Mouse (Mus musculus): ENCODE measurements around the gene Tiam2. TPM values are rescaled to one million over a fixed set of nuclear protein-coding genes. Genes with fewer than 3 reads are reported as not detected.
A peak's percentile ranks its signal among the peaks of the same experiment; 100 is the strongest.

Gene Tiam2
- polyA plus RNA-seq, 1 experiment from 2014 or later = 4.7 TPM

DNA sequence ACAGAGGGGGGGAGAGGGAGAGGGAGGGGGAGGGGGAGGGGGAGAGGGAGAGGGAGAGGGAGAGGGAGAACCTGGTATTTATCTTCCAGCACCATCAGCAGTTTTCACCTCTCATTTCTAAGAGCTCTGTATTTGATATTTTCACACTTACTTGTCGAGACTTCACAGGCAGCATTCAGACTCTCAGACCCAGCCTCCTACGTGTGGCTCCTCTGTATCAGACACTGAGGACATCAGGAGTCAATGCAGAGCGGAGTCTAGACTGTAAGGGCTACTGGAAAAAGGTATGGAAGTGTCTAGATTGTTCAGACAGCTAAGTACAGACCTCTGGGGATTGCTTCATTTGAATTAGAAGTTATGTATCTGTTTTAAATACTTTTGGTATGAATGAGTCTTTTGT, 203.2 kb downstream of the Tiam2 start:
- Histone ChIP-seq H3K9me3 (replicated peaks; ENCODE audit: control insufficient read depth, low read length) (no peaks in the 10 kb centered on the region), H3K27ac (ENCODE audit: low read length) (no peak overlapping the region), H3K9ac (ENCODE audit: low read length) (no peak overlapping the region), H3K36me3 (ENCODE audit: control insufficient read depth, insufficient read depth, low read length) (no peaks in the 10 kb centered on the region), H3K4me1 (ENCODE audit: control insufficient read depth, insufficient read depth, low read length) (no peaks in the 10 kb centered on the region), H3K4me2 (ENCODE audit: low read depth, low read length) (no peak overlapping the region), H3K4me3 (replicated peaks; ENCODE audit: low read length) (no peak overlapping the region), H3K27me3 (ENCODE audit: control insufficient read depth, insufficient read depth, low read length) (no peaks in the 10 kb centered on the region)
- WGBS = 48% methylated on average over 3 of the region's 3 CpGs
- no peak for ATAC-seq (ENCODE audit: insufficient read depth, low FRiP score)

DNA sequence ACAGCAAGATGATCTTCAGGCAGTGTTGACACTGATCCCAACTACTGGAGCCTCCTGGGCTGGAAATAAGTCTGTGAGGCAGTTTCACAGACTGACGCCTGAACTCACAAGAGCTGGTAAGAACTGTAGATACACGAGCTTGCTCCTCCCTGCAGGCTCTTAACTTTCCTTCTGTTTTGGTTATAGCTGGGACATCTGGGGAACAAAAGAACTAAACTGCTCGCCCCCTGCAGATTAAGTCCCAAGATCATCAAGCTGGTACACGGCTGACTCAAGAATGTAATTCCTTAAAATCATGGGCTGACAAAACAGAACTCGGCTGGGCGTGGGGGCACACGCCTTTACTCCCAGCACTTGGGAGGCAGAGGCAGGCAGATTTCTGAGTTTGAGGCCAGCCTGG, 204.2 kb downstream of the Tiam2 start:
- Histone ChIP-seq H3K36me3 (ENCODE audit: control insufficient read depth, insufficient read depth, low read length) (no peaks in the 10 kb centered on the region), H3K27me3 (ENCODE audit: control insufficient read depth, insufficient read depth, low read length) (no peaks in the 10 kb centered on the region), H3K4me1 (ENCODE audit: control insufficient read depth, insufficient read depth, low read length) (no peaks in the 10 kb centered on the region), H3K4me2 (ENCODE audit: low read depth, low read length) (no peak overlapping the region), H3K9ac (ENCODE audit: low read length) (no peak overlapping the region), H3K9me3 (replicated peaks; ENCODE audit: control insufficient read depth, low read length) (no peaks in the 10 kb centered on the region), H3K4me3 (replicated peaks; ENCODE audit: low read length) (no peak overlapping the region), H3K27ac (ENCODE audit: low read length) (no peak overlapping the region)
- WGBS = 75% methylated on average over 7 of the region's 7 CpGs
- no peak for ATAC-seq (ENCODE audit: insufficient read depth, low FRiP score)

DNA sequence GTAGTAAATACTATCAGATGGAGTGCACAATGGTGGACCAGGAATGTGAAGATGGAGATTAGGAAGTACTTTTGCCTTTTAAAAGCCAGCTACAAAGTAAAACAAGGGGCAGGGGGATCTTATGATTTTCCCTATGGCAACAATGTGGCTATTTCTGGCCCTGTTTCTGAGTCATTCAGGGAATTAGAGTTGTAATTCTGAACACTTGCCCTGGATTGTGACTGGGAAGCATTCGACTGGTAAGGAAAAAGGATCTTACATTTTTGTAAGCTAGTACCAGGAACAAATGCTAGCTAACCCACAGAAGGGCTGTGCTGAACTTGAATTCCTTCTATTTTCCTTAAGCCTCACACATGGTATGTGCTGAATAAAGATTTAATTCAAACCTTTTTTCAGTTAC, 205.3 kb downstream of the Tiam2 start:
- 85% methylated on average over 1 of the region's 1 CpGs for WGBS
- no peak overlapping the region for H3K27ac ChIP-seq (ENCODE audit: low read length)
- H3K27me3 ChIP-seq (ENCODE audit: control insufficient read depth, insufficient read depth, low read length) = no peaks in the 10 kb centered on the region
- no peaks in the 10 kb centered on the region for H3K9me3 ChIP-seq (replicated peaks; ENCODE audit: control insufficient read depth, low read length)
- H3K36me3 ChIP-seq (ENCODE audit: control insufficient read depth, insufficient read depth, low read length) = no peaks in the 10 kb centered on the region
- ATAC-seq (ENCODE audit: insufficient read depth, low FRiP score) = no peak
- no peak overlapping the region for H3K4me3 ChIP-seq (replicated peaks; ENCODE audit: low read length)
- H3K4me1 ChIP-seq (ENCODE audit: control insufficient read depth, insufficient read depth, low read length) = no peaks in the 10 kb centered on the region
- no peak overlapping the region for H3K4me2 ChIP-seq (ENCODE audit: low read depth, low read length)
- H3K9ac ChIP-seq (ENCODE audit: low read length) = no peak overlapping the region

DNA sequence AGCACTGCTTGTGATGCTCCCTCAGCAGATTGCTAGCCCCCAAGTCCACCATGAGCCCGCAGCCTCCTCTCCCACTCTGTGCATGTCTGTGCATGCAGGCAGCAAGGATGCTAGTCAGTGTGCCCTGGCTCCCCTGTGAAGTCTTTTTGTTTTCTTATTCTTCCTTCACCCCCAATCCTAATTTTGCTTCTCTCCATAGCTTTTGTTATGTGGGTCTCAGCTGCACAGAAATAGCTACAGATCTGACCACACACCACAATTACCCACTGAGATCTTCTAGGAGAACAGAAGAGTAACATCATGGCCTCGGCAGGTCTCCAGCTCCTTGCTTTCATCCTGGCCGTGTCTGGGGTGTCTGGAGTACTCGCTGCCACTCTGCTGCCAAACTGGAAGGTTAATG, 205.9 kb downstream of the Tiam2 start, which contains the start of gene Cldn20:
Gene Cldn20 (plus strand): TSS at position 301 of the 400 bp plus-strand sequence.
- no peaks in the 10 kb centered on the region for H3K27me3 ChIP-seq (ENCODE audit: control insufficient read depth, insufficient read depth, low read length)
- no peaks in the 10 kb centered on the region for H3K4me1 ChIP-seq (ENCODE audit: control insufficient read depth, insufficient read depth, low read length)
- H3K27ac ChIP-seq (ENCODE audit: low read length) = no peak within 1 kb of the TSS
- H3K9ac ChIP-seq (ENCODE audit: low read length) = no peak within 1 kb of the TSS
- no peaks in the 10 kb centered on the region for H3K36me3 ChIP-seq (ENCODE audit: control insufficient read depth, insufficient read depth, low read length)
- no peak for ATAC-seq (ENCODE audit: insufficient read depth, low FRiP score)
- 91% methylated on average over 4 of the region's 4 CpGs for WGBS
- H3K4me3 ChIP-seq (replicated peaks; ENCODE audit: low read length) = no peak within 1 kb of the TSS
- H3K9me3 ChIP-seq (replicated peaks; ENCODE audit: control insufficient read depth, low read length) = no peaks in the 10 kb centered on the region
- H3K4me2 ChIP-seq (ENCODE audit: low read depth, low read length) = no peak within 1 kb of the TSS

DNA sequence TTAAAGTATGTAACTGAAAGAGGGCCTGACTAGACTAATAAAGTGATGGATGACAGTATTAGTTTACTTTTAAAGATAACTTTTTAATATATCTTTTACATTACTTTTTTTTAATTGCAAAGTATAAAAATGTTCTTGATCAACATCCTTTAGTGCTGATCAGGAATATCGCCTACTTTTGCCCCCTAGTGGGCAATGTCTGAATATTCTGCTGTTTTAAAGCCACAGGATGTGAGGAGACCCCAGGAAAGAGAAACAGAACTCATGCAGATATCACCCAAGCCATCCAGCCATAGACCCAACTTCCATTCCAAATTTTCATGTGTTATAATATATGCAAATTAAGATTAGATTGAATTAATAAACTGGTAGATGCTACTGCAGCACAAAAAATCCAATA, 207.1 kb downstream of the Tiam2 start:
- Histone ChIP-seq H3K4me1 (ENCODE audit: control insufficient read depth, insufficient read depth, low read length) (no peaks in the 10 kb centered on the region), H3K36me3 (ENCODE audit: control insufficient read depth, insufficient read depth, low read length) (0 out of 2 replicates have a peak, but pooled peaks cover 2% of the 10 kb centered on the region), H3K27ac (ENCODE audit: low read length) (no peak overlapping the region), H3K9ac (ENCODE audit: low read length) (no peak overlapping the region), H3K27me3 (ENCODE audit: control insufficient read depth, insufficient read depth, low read length) (no peaks in the 10 kb centered on the region), H3K4me2 (ENCODE audit: low read depth, low read length) (no peak overlapping the region), H3K4me3 (replicated peaks; ENCODE audit: low read length) (no peak overlapping the region), H3K9me3 (replicated peaks; ENCODE audit: control insufficient read depth, low read length) (no peaks in the 10 kb centered on the region)
- ATAC-seq (ENCODE audit: insufficient read depth, low FRiP score) = no peak
- WGBS = 41% methylated on average over 1 of the region's 1 CpGs

DNA sequence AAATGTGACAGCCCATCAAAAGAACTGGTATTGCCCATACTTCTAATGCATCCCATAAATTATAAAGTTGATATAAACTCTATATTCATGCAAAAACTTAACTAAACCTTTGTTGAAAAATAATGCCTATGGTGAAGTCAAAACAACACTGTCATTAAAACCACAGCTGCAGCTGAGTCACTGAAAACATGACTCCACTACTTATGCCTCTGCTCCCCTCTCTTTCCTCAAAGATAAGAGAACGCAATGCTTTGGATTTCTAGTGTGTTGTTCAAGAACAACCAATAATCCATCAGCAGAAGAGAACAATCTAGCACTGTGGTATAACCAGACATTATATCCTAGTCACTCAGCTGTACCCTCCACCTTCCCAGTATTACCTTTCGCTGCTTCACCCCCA, 213.9 kb downstream of the Tiam2 start:
- Histone ChIP-seq H3K36me3 (ENCODE audit: control insufficient read depth, insufficient read depth, low read length) (peaks cover 8% of the 10 kb centered on the region; the same call in 1 of the 2 replicates), H3K4me2 (ENCODE audit: low read depth, low read length) (no peak overlapping the region), H3K9ac (ENCODE audit: low read length) (no peak overlapping the region), H3K27ac (ENCODE audit: low read length) (no peak overlapping the region), H3K4me3 (replicated peaks; ENCODE audit: low read length) (no peak overlapping the region), H3K9me3 (replicated peaks; ENCODE audit: control insufficient read depth, low read length) (no peaks in the 10 kb centered on the region), H3K4me1 (ENCODE audit: control insufficient read depth, insufficient read depth, low read length) (no peaks in the 10 kb centered on the region), H3K27me3 (ENCODE audit: control insufficient read depth, insufficient read depth, low read length) (no peaks in the 10 kb centered on the region)
- 82% methylated on average over 2 of the region's 2 CpGs for WGBS
- no peak for ATAC-seq (ENCODE audit: insufficient read depth, low FRiP score)

DNA sequence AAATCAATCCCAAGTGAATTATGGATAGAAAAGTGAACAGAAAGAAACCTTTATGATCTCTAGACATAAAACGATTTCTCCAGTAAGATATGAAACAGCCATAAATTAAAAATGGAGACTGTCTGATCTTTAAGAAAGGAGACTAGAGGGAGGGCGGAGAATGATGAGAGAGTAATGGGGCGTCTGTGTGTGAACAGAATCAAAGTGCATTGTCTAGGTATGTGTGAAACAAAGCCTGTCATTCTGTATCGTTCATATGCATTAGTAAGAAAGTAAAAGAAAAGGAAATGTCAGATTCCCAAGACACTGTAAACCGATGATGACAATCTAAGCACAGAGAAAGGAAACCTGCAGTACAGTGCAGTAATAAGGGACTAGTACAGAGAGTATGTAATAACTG, 214.7 kb downstream of the Tiam2 start:
- H3K4me2 ChIP-seq (ENCODE audit: low read depth, low read length) = no peak overlapping the region
- H3K9ac ChIP-seq (ENCODE audit: low read length) = no peak overlapping the region
- H3K36me3 ChIP-seq (ENCODE audit: control insufficient read depth, insufficient read depth, low read length) = peaks cover 8% of the 10 kb centered on the region; the same call in 1 of the 2 replicates
- no peak for ATAC-seq (ENCODE audit: insufficient read depth, low FRiP score)
- H3K27me3 ChIP-seq (ENCODE audit: control insufficient read depth, insufficient read depth, low read length) = no peaks in the 10 kb centered on the region
- H3K4me3 ChIP-seq (replicated peaks; ENCODE audit: low read length) = no peak overlapping the region
- H3K9me3 ChIP-seq (replicated peaks; ENCODE audit: control insufficient read depth, low read length) = no peaks in the 10 kb centered on the region
- 74% methylated on average over 5 of the region's 5 CpGs for WGBS
- no peak overlapping the region for H3K27ac ChIP-seq (ENCODE audit: low read length)
- H3K4me1 ChIP-seq (ENCODE audit: control insufficient read depth, insufficient read depth, low read length) = no peaks in the 10 kb centered on the region

DNA sequence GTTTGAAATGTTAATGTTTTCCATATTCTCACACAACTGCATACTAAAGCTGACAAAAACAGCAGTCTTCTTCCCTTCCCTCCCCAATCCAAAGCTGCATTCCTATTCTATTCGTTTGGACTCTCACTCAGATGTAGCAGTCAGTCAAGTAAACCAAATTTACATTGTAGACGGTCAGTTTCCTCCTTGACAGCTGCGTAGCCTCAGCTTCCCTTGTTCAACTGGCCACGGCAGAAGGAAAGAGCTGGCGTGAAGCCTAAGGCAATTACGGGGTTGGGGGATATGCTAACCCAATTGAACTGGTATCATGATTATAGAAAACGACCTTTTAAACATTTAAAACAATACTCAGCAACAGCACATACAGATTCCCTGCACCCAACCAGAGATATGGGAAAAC, 221.4 kb downstream of the Tiam2 start:
- ATAC-seq (ENCODE audit: insufficient read depth, low FRiP score) = no peak

DNA sequence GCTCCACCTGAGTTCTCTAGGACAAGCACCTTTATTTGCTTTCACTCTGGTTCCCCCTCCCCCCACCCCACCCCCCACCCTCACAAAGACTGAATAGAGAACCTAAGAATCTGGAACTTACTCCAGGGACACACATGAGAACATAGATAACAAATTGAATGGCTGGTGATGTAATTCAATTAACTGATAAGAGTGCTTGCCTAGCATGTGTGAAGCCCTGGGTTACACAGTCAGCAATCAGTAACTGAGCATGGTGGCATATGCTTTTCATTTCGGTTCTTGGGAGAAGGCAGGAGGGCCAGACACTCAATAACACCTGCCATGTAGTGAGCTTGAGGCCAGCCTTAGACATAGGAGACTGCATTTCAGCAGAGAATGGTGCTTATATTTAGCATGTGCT, 229.9 kb downstream of the Tiam2 start:
- Histone ChIP-seq H3K4me3 (replicated peaks; ENCODE audit: low read length) (no peak overlapping the region; the same call in 1 of the 2 replicates), H3K9ac (ENCODE audit: low read length) (no peak overlapping the region), H3K9me3 (replicated peaks; ENCODE audit: control insufficient read depth, low read length) (no peaks in the 10 kb centered on the region), H3K4me1 (ENCODE audit: control insufficient read depth, insufficient read depth, low read length) (no peaks in the 10 kb centered on the region), H3K27me3 (ENCODE audit: control insufficient read depth, insufficient read depth, low read length) (no peaks in the 10 kb centered on the region), H3K27ac (ENCODE audit: low read length) (peak overlapping the region; percentile 91; the same call in 1 of the 2 replicates), H3K36me3 (ENCODE audit: control insufficient read depth, insufficient read depth, low read length) (no peaks in the 10 kb centered on the region), H3K4me2 (ENCODE audit: low read depth, low read length) (peak overlapping the region; percentile 58; the same call in 1 of the 2 replicates)
- 50% methylated on average over 1 of the region's 1 CpGs for WGBS
- ATAC-seq (ENCODE audit: insufficient read depth, low FRiP score) = no peak

More for the DNA sequence above, 221.4 kb downstream of the Tiam2 start:
- H3K27me3 ChIP-seq (ENCODE audit: control insufficient read depth, insufficient read depth, low read length) = no peaks in the 10 kb centered on the region
- no peak overlapping the region for H3K4me2 ChIP-seq (ENCODE audit: low read depth, low read length)
- no peaks in the 10 kb centered on the region for H3K4me1 ChIP-seq (ENCODE audit: control insufficient read depth, insufficient read depth, low read length)
- 0 out of 2 replicates have a peak, but pooled peaks cover 3% of the 10 kb centered on the region for H3K36me3 ChIP-seq (ENCODE audit: control insufficient read depth, insufficient read depth, low read length)
- no peak overlapping the region for H3K9ac ChIP-seq (ENCODE audit: low read length)
- 55% methylated on average over 7 of the region's 7 CpGs for WGBS
- H3K9me3 ChIP-seq (replicated peaks; ENCODE audit: control insufficient read depth, low read length) = no peaks in the 10 kb centered on the region
- no peak overlapping the region for H3K4me3 ChIP-seq (replicated peaks; ENCODE audit: low read length)
- no peak overlapping the region for H3K27ac ChIP-seq (ENCODE audit: low read length)

Data from stomach, embryonic 16.5 days (tissue).